Mouse (Mus musculus) heart, postnatal 14 days (tissue): ENCODE results near the gene Hs3st2. TPM values are rescaled to one million over a fixed set of nuclear protein-coding genes. Genes with fewer than 3 reads are reported as not detected.
"Not testable (repeated sequence)": the region's sequence is repeated elsewhere in the genome, so short reads cannot be mapped to it uniquely, and the experiment has no call there.

Experiments
- DNase-seq, 2 experiments: peaks; one replicate each; pipeline ENCODE4 v3.0.0; 2021 to 2022
- intact Hi-C: fragments of 180-260 bp; cut with DNase I; formaldehyde crosslinking; loops from one replicate; pipeline ENCODE4 v1.15.1; 2025
- long read RNA-seq, 2 experiments: library from polyadenylated mRNA; stranded (forward); transcript quantifications; one replicate each; pipeline ENCODE4 v2.0.0; 2021
- total RNA-seq, 2 experiments: library from RNA; stranded (reverse); gene quantifications; 2 replicates each; pipeline ENCODE4 v1.2.3; 2021

Hs3st2 gene
- not detected for total RNA-seq
- long read RNA-seq, experiment 1: 0 reads
- long read RNA-seq, experiment 2: 0 reads

- peak; percentile 22 to 58 for DNase-seq
- intact Hi-C loops: no loop called here
Measured at GRCm38 (mm10) chr7:121391225-121391983, at the start of gene Hs3st2. Hs3st2 (plus strand) TSS chr7:121391859.

- intact Hi-C loops: no loop called here
- DNase-seq: no peak
Measured at GRCm38 (mm10) chr7:121348284-121348963, 43.2 kb upstream of the Hs3st2 start.

GRCm38 (mm10) chr7:121351688-121352087 lies 40.0 kb upstream of the Hs3st2 start:
- DNase-seq: no peak
- intact Hi-C loops: no loop called here

- intact Hi-C loops, DNase-seq: not testable (repeated sequence)
Measured at GRCm38 (mm10) chr7:121361448-121361847, 30.2 kb upstream of the Hs3st2 start.

GRCm38 (mm10) chr7:121365584-121365983 lies 26.1 kb upstream of the Hs3st2 start:
- no peak for DNase-seq
- intact Hi-C loops: no loop called here

GRCm38 (mm10) chr7:121367185-121367584 lies 24.5 kb upstream of the Hs3st2 start:
- intact Hi-C loops: no loop called here
- DNase-seq: no peak

GRCm38 (mm10) chr7:121371990-121372389 lies 19.7 kb upstream of the Hs3st2 start:
- intact Hi-C loops: no loop called here
- DNase-seq: no peak

GRCm38 (mm10) chr7:121375456-121375855 lies 16.2 kb upstream of the Hs3st2 start:
- intact Hi-C loops: no loop called here
- no peak for DNase-seq

- intact Hi-C loops: no loop called here
- DNase-seq: no peak
Measured at GRCm38 (mm10) chr7:121378942-121379341, 12.7 kb upstream of the Hs3st2 start.

- no peak for DNase-seq
- intact Hi-C loops: no loop called here
Measured at GRCm38 (mm10) chr7:121391984-121392739, 503 bp downstream of the Hs3st2 start.

- intact Hi-C loops: no loop called here
- DNase-seq: no peak
Measured at GRCm38 (mm10) chr7:121392740-121392993, 1.0 kb downstream of the Hs3st2 start.

- no peak for DNase-seq
- intact Hi-C loops: no loop called here
Measured at GRCm38 (mm10) chr7:121393884-121394283, 2.2 kb downstream of the Hs3st2 start.

GRCm38 (mm10) chr7:121394875-121395274 lies 3.2 kb downstream of the Hs3st2 start:
- no peak for DNase-seq
- intact Hi-C loops: no loop called here

- intact Hi-C loops: no loop called here
- no peak for DNase-seq
Measured at GRCm38 (mm10) chr7:121410716-121411506, 19.3 kb downstream of the Hs3st2 start.

GRCm38 (mm10) chr7:121411507-121411898 lies 19.8 kb downstream of the Hs3st2 start:
- DNase-seq: no peak
- intact Hi-C loops: no loop called here

- DNase-seq: no peak
- intact Hi-C loops: no loop called here
Measured at GRCm38 (mm10) chr7:121436884-121437283, 45.2 kb downstream of the Hs3st2 start.

- intact Hi-C loops: no loop called here
Measured at GRCm38 (mm10) chr7:121441186-121441585, 49.5 kb downstream of the Hs3st2 start.

GRCm38 (mm10) chr7:121444336-121444735 lies 52.7 kb downstream of the Hs3st2 start:
- intact Hi-C loops: no loop called here

More at GRCm38 (mm10) chr7:121441186-121441585, 49.5 kb downstream of the Hs3st2 start:
- no peak for DNase-seq

GRCm38 (mm10) chr7:121446281-121446680 lies 54.6 kb downstream of the Hs3st2 start:
- intact Hi-C loops: no loop called here
- DNase-seq: no peak

More at GRCm38 (mm10) chr7:121444336-121444735, 52.7 kb downstream of the Hs3st2 start:
- DNase-seq: no peak
